In the genomic region with DNA sequence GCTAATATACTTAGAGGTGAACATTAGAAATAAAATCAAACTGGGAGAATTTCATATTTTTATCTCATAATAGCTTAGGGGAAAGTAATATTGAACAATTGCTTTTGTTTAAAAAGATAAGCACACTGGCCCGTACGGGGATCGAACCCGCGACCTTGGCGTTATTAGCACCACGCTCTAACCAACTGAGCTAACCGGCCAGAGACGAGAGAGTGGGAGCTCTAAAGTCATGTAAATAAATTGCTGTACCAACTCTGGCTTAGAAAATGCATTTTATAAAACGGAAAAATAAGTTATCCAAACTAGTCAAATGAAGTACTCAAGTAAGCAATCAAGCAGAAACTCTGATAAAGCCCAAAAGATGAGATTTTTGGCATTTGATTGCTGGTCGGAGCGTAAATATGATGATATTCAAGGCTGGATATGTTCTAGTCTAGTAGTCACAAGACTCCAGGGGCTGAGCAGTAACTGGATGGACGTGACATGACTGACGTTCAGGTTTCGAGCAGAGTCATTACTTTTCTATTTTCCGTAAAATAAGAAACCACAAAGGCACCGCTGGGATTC, we compare ENCODE assay signal across 7 mouse cellular contexts. TPM values are rescaled to one million over a fixed set of nuclear protein-coding genes. Genes with fewer than 3 reads are reported as not detected.
DNase-seq lines count a peak whose midpoint lies in the region; ATAC-seq and TF ChIP-seq lines count a peak whose summit lies in the region.

No protein-coding gene starts in this region.

- H3K4me3 ChIP-seq in MEL (ENCODE audit: control insufficient read depth in 1 of 2, insufficient read depth in 1 of 2, low read depth in 2 of 2, low read length in 2 of 2): peak overlapping the region; percentile 53 to 87
- H3K4me3 ChIP-seq in forebrain, postnatal 0 days (ENCODE audit: low read depth, low read length): peak overlapping the region; percentile 69
- H3K4me3 ChIP-seq in hindbrain, embryonic 13.5 days: peak overlapping the region; percentile 63

- H3K79me2 ChIP-seq in MEL (ENCODE audit: control insufficient read depth, insufficient read depth, low read length, poor library complexity): peaks cover 10% of the 10 kb centered on the region; the same call in 1 of the 2 replicates

- H3K27ac ChIP-seq in MEL (ENCODE audit: control insufficient read depth, low read depth, low read length): peak overlapping the region; percentile 64
- H3K27ac ChIP-seq in forebrain, postnatal 0 days (ENCODE audit: low read depth, low read length): peak overlapping the region; percentile 77; the same call in 1 of the 2 replicates
- H3K27ac ChIP-seq in hindbrain, embryonic 13.5 days: peak overlapping the region; percentile 69

- no peak for TF ChIP-seq CTCF in MEL (IDR thresholded peaks at IDR 0.05 in 2 of 3, conservative IDR thresholded peaks at IDR 0.05 in 1 of 3; ENCODE audit: control insufficient read depth in 1 of 3, insufficient read depth in 1 of 3, low read depth in 2 of 3, low read length in 3 of 3, poor library complexity in 1 of 3, severe bottlenecking in 1 of 3)
- TF ChIP-seq CTCF in forebrain, postnatal 0 days (IDR thresholded peaks at IDR 0.05; ENCODE audit: low read depth): no peak

- no peaks in the 10 kb centered on the region for H3K27me3 ChIP-seq in MEL (ENCODE audit: control insufficient read depth in 1 of 2, insufficient read depth in 2 of 2, low read length in 2 of 2)
- no peaks in the 10 kb centered on the region for H3K27me3 ChIP-seq in forebrain, postnatal 0 days (ENCODE audit: insufficient read depth, low read length)
- no peaks in the 10 kb centered on the region for H3K27me3 ChIP-seq in hindbrain, embryonic 13.5 days

- TF ChIP-seq RAD21 in MEL (IDR thresholded peaks at IDR 0.05; ENCODE audit: low read depth, low read length): no peak

- TF ChIP-seq EP300 in MEL (IDR thresholded peaks at IDR 0.05; ENCODE audit: low read depth in 1 of 2, low read length in 2 of 2): no peak

- H3K4me2 ChIP-seq in forebrain, postnatal 0 days (ENCODE audit: low read depth): peak overlapping the region; percentile 85
- H3K4me2 ChIP-seq in hindbrain, embryonic 13.5 days: peak overlapping the region; percentile 97

- peaks cover 0 to 13% of the 10 kb centered on the region in 2 experiments; a peak in 2 of 4 replicates for H3K4me1 ChIP-seq in MEL (ENCODE audit: control insufficient read depth in 1 of 2, insufficient read depth in 2 of 2, low read length in 2 of 2)
- H3K4me1 ChIP-seq in forebrain, postnatal 0 days (ENCODE audit: insufficient read depth): peaks cover 12% of the 10 kb centered on the region
- peaks cover 51% of the 10 kb centered on the region for H3K4me1 ChIP-seq in hindbrain, embryonic 13.5 days (replicated peaks)

- no peak for ATAC-seq in forebrain, postnatal 0 days
- ATAC-seq in hindbrain, embryonic 13.5 days (ENCODE audit: low FRiP score): no peak

- no peaks in the 10 kb centered on the region for H3K9me3 ChIP-seq in MEL (replicated peaks; ENCODE audit: insufficient read depth, low read length)
- H3K9me3 ChIP-seq in forebrain, postnatal 0 days (ENCODE audit: low read length): no peaks in the 10 kb centered on the region
- H3K9me3 ChIP-seq in hindbrain, embryonic 13.5 days: no peaks in the 10 kb centered on the region

- TF ChIP-seq POLR2A in MEL (IDR thresholded peaks at IDR 0.05; ENCODE audit: control insufficient read depth in 1 of 2, insufficient read depth in 1 of 2, low read depth in 1 of 2, low read length in 2 of 2, poor library complexity in 1 of 2): no peak

- DNase-seq in MEL (ENCODE audit: low read depth, low spot score): peak; percentile 84
- peak; percentile 76 for DNase-seq in c-Kit-positive CD71-positive TER-119-positive erythroid progenitor cells, embryonic 14.5 days (ENCODE audit: low spot score)
- DNase-seq in forebrain, postnatal 0 days: peak; percentile 86
- DNase-seq in layer of hippocampus, postnatal 25 days (ENCODE audit: extremely low spot score in 1 of 2, low spot score in 1 of 2): peak; percentile 68 to 90
- DNase-seq in lung, postnatal 36 days: peak; percentile 92
- peak; percentile 73 for DNase-seq in right cerebral cortex, postnatal 4 days

- under 1% methylated on average over 17 of the region's 17 CpGs for WGBS in forebrain, postnatal 0 days
- under 1% methylated on average over 17 of the region's 17 CpGs for WGBS in hindbrain, embryonic 13.5 days

- peak overlapping the region; percentile 80 for H3K9ac ChIP-seq in MEL (ENCODE audit: control insufficient read depth, low read depth, low read length, poor library complexity, severe bottlenecking)
- no peak overlapping the region for H3K9ac ChIP-seq in forebrain, postnatal 0 days
- no peak overlapping the region for H3K9ac ChIP-seq in hindbrain, embryonic 13.5 days

- peaks cover 0 to 8% of the 10 kb centered on the region in 2 experiments; a peak in 2 of 4 replicates for H3K36me3 ChIP-seq in MEL (ENCODE audit: control insufficient read depth in 1 of 2, insufficient read depth in 2 of 2, low read length in 2 of 2)
- H3K36me3 ChIP-seq in forebrain, postnatal 0 days (ENCODE audit: insufficient read depth): no peaks in the 10 kb centered on the region
- no peaks in the 10 kb centered on the region for H3K36me3 ChIP-seq in hindbrain, embryonic 13.5 days

TF ChIP-seq in MEL, 35 proteins besides CTCF, POLR2A, EP300 and RAD21:
- TF ChIP-seq MXI1 (IDR thresholded peaks at IDR 0.05; ENCODE audit: low read depth, low read length): peak; percentile 72
- TF ChIP-seq MAFK (IDR thresholded peaks at IDR 0.05; ENCODE audit: borderline replicate concordance, low read depth, low read length): peak; percentile 93
- peak; percentile 60; the same call in 1 of the 2 replicates for TF ChIP-seq ELF1 (IDR thresholded peaks at IDR 0.05; ENCODE audit: low read depth, low read length)
- TF ChIP-seq NRF1 (IDR thresholded peaks at IDR 0.05; ENCODE audit: insufficient read depth, low read depth, low read length, poor library complexity, severe bottlenecking): no peak
- TF ChIP-seq TBP (IDR thresholded peaks at IDR 0.05; ENCODE audit: low read depth, low read length): peak; percentile 98
- TF ChIP-seq MAZ (IDR thresholded peaks at IDR 0.05; ENCODE audit: low read depth, low read length): no peak
- no peak for TF ChIP-seq TCF12 (IDR thresholded peaks at IDR 0.05; ENCODE audit: low read depth, low read length)
- no peak for TF ChIP-seq POLR2AphosphoS5 (IDR thresholded peaks at IDR 0.05; ENCODE audit: borderline replicate concordance, low read depth, low read length)
- TF ChIP-seq POLR2AphosphoS2 (IDR thresholded peaks at IDR 0.05; ENCODE audit: low read length): no peak
- peak; percentile 70 for TF ChIP-seq SIN3A (IDR thresholded peaks at IDR 0.05; ENCODE audit: low read length)
TF ChIP-seq in MEL: peak in this region for 5.

RNA-seq across cellular contexts. Expression of a gene that starts 2.8 kb away (rescaled TPM):
- 9.2 and 10.2 TPM in 2 replicates for total RNA-seq in MEL (2012; rRNA removed)
- 1 to 10 TPM in 1 of 2 experiments, not detected in 1; 9.3 TPM for polyA plus RNA-seq in MEL (2012; ENCODE audit: insufficient read depth in 1 of 2, insufficient read length in 2 of 2, low read depth in 1 of 2, low replicate concordance in 2 of 2, missing spikeins in 1 of 2)
- total RNA-seq in forebrain, postnatal 0 days (2014; rRNA removed): 32.8 and 33.7 TPM in 2 replicates
- 20.9 and 21.7 TPM in 2 replicates for polyA plus RNA-seq in forebrain, postnatal 0 days (2015; fragmentation: Nextera tagmentation; extraction: Ambion mirVana)
- 13.4 and 15.2 TPM in 2 replicates for polyA plus RNA-seq in hindbrain, embryonic 13.5 days (2015; fragmentation: Nextera tagmentation; extraction: Ambion mirVana)
- 10 to 100 TPM; 27.4 to 31.4 TPM for total RNA-seq in layer of hippocampus, postnatal 25 days (2021)

RNA-seq across cellular contexts. Expression of a gene that starts 8.3 kb away (rescaled TPM):
- 44.8 and 47.0 TPM in 2 replicates for total RNA-seq in MEL (2012; rRNA removed)
- 10 to 100 TPM in 1 of 2 experiments, not detected in 1; 79.5 TPM for polyA plus RNA-seq in MEL (2012; ENCODE audit: insufficient read depth in 1 of 2, insufficient read length in 2 of 2, low read depth in 1 of 2, low replicate concordance in 2 of 2, missing spikeins in 1 of 2)
- 32.7 and 45.6 TPM in 2 replicates for total RNA-seq in forebrain, postnatal 0 days (2014; rRNA removed)
- polyA plus RNA-seq in forebrain, postnatal 0 days (2015; fragmentation: Nextera tagmentation; extraction: Ambion mirVana): 35.3 and 41.7 TPM in 2 replicates
- polyA plus RNA-seq in hindbrain, embryonic 13.5 days (2015; fragmentation: Nextera tagmentation; extraction: Ambion mirVana): 28.7 and 41.0 TPM in 2 replicates
- total RNA-seq in layer of hippocampus, postnatal 25 days (2021): 10 to 100 TPM; 21.1 to 21.6 TPM

RNA-seq across cellular contexts. Expression of a gene that starts 16.8 kb away (rescaled TPM):
- 120 and 124 TPM in 2 replicates for total RNA-seq in MEL (2012; rRNA removed)
- polyA plus RNA-seq in MEL (2012; ENCODE audit: insufficient read depth in 1 of 2, insufficient read length in 2 of 2, low read depth in 1 of 2, low replicate concordance in 2 of 2, missing spikeins in 1 of 2): 100 to 1,000 TPM; 159 to 170 TPM
- total RNA-seq in forebrain, postnatal 0 days (2014; rRNA removed): 8.5 and 12.5 TPM in 2 replicates
- 11.5 and 13.9 TPM in 2 replicates for polyA plus RNA-seq in forebrain, postnatal 0 days (2015; fragmentation: Nextera tagmentation; extraction: Ambion mirVana)
- 31.7 and 34.2 TPM in 2 replicates for polyA plus RNA-seq in hindbrain, embryonic 13.5 days (2015; fragmentation: Nextera tagmentation; extraction: Ambion mirVana)
- 1 to 10 TPM in 1 of 2 experiments, under 1 TPM in 1; 0.85 to 1.0 TPM for total RNA-seq in layer of hippocampus, postnatal 25 days (2021)

RNA-seq across cellular contexts. Expression of a gene that starts 26.0 kb away (rescaled TPM):
- 3.3 and 4.2 TPM in 2 replicates for total RNA-seq in MEL (2012; rRNA removed)
- polyA plus RNA-seq in MEL (2012; ENCODE audit: insufficient read depth in 1 of 2, insufficient read length in 2 of 2, low read depth in 1 of 2, low replicate concordance in 2 of 2, missing spikeins in 1 of 2): 10 to 100 TPM in 1 of 2 experiments, not detected in 1; 28.9 TPM
- 76.8 and 104 TPM in 2 replicates for total RNA-seq in forebrain, postnatal 0 days (2014; rRNA removed)
- 500 and 554 TPM in 2 replicates for polyA plus RNA-seq in forebrain, postnatal 0 days (2015; fragmentation: Nextera tagmentation; extraction: Ambion mirVana)
- 217 and 227 TPM in 2 replicates for polyA plus RNA-seq in hindbrain, embryonic 13.5 days (2015; fragmentation: Nextera tagmentation; extraction: Ambion mirVana)
- 1,000 to 10,000 TPM in 1 of 2 experiments, 100 to 1,000 TPM in 1; 978 to 1,010 TPM for total RNA-seq in layer of hippocampus, postnatal 25 days (2021)

RNA-seq across cellular contexts. Expression of a gene that starts 32.7 kb away (rescaled TPM):
- total RNA-seq in MEL (2012; rRNA removed): 4.5 and 5.6 TPM in 2 replicates
- polyA plus RNA-seq in MEL (2012; ENCODE audit: insufficient read depth in 1 of 2, insufficient read length in 2 of 2, low read depth in 1 of 2, low replicate concordance in 2 of 2, missing spikeins in 1 of 2): 10 to 100 TPM in 1 of 2 experiments, not detected in 1; 34.9 TPM
- 16.5 and 38.3 TPM in 2 replicates for total RNA-seq in forebrain, postnatal 0 days (2014; rRNA removed)
- polyA plus RNA-seq in forebrain, postnatal 0 days (2015; fragmentation: Nextera tagmentation; extraction: Ambion mirVana): 15.2 and 16.7 TPM in 2 replicates
- polyA plus RNA-seq in hindbrain, embryonic 13.5 days (2015; fragmentation: Nextera tagmentation; extraction: Ambion mirVana): 7.4 and 9.4 TPM in 2 replicates
- total RNA-seq in layer of hippocampus, postnatal 25 days (2021): 10 to 100 TPM; 70.1 to 89.0 TPM
